Mouse (Mus musculus) limb, embryonic 14.5 days (tissue): ENCODE measurements around the gene Ston2. TPM values are rescaled to one million over a fixed set of nuclear protein-coding genes. Genes with fewer than 3 reads are reported as not detected.
A peak's percentile ranks its signal among the peaks of the same experiment; 100 is the strongest.

Source experiments
- ATAC-seq: fragments of 200-750 bp; cut with Nextera tagmentation; 2 replicates; pipeline ENCODE4 v1.8.0; 2017; ENCODE audit warnings: low read depth, moderate number of reproducible peaks, moderate TSS enrichment; ENCODE audit not compliant: low FRiP score
- DNase-seq: peaks from one replicate; pipeline ENCODE4 v3.0.0-alpha.2; 2015; ENCODE audit warnings: low spot score
- H3K27ac ChIP-seq: fragments of 300-500 bp; sonication (generic); replicated peaks from 2 replicates; pipeline ENCODE4 v1.5.1; 2014; ENCODE audit warnings: low read depth, mild to moderate bottlenecking, low read length, moderate library complexity, mixed read lengths
- H3K27me3 ChIP-seq: fragments of 300-500 bp; sonication (generic); 2 replicates; pipeline ENCODE4 v1.6.1; 2014; ENCODE audit warnings: low read length, mixed read lengths; ENCODE audit not compliant: control insufficient read depth, insufficient read depth
- H3K36me3 ChIP-seq: fragments of 300-500 bp; sonication (generic); 2 replicates; pipeline ENCODE4 v1.6.1; 2014; ENCODE audit warnings: mild to moderate bottlenecking, low read length, moderate library complexity, mixed read lengths; ENCODE audit not compliant: control insufficient read depth, insufficient read depth
- H3K4me1 ChIP-seq: fragments of 300-500 bp; sonication (generic); 2 replicates; pipeline ENCODE4 v1.6.1; 2014; ENCODE audit warnings: antibody characterized with exemption, low read length, mixed read lengths; ENCODE audit not compliant: control insufficient read depth, insufficient read depth
- H3K4me2 ChIP-seq: fragments of 300-500 bp; sonication (generic); replicated peaks from 2 replicates; pipeline ENCODE4 v1.6.1; 2014; ENCODE audit warnings: low read depth, mild to moderate bottlenecking, low read length, moderate library complexity; ENCODE audit not compliant: severe bottlenecking
- H3K4me3 ChIP-seq: fragments of 300-500 bp; sonication (generic); replicated peaks from 2 replicates; pipeline ENCODE4 v1.5.1; 2014; ENCODE audit warnings: low read length
- H3K9ac ChIP-seq: fragments of 300-500 bp; sonication (generic); 2 replicates; pipeline ENCODE4 v1.6.1; 2014; ENCODE audit warnings: mild to moderate bottlenecking, low read depth, low read length, moderate library complexity; ENCODE audit not compliant: severe bottlenecking
- H3K9me3 ChIP-seq: fragments of 300-500 bp; sonication (generic); 2 replicates; pipeline ENCODE4 v1.6.1; 2016; ENCODE audit warnings: low read length; ENCODE audit not compliant: control insufficient read depth
- POLR2A ChIP-seq: fragments of 200-500 bp; IDR thresholded peaks from 2 replicates; pipeline ENCODE4 v1.8.0; 2012; ENCODE audit warnings: inconsistent platforms, mild to moderate bottlenecking, moderate library complexity, borderline replicate concordance; ENCODE audit not compliant: insufficient read depth, insufficient read length; ENCODE audit errors: extremely low read depth
- WGBS: fragments of 180-500 bp; shearing (Covaris S2); extraction: QIAGEN DNeasy Blood & Tissue Kit; methylation state at CpG from one replicate; pipeline ENCODE4 v1.1.7; 2014; 5-methylcytosine and 5-hydroxymethylcytosine counted together
- polyA plus RNA-seq, 2 experiments: library from polyadenylated mRNA; depleted of rRNA in 1 of 2; stranded (reverse) in 1 of 2; unstranded in 1 of 2; fragments of >200 nt; fragmentation: Nextera tagmentation in 1 of 2; extraction: Ambion mirVana in 1 of 2; gene quantifications; 2 replicates each; pipeline versions ENCODE4 v1.2.1 to v1.2.3; 2012 to 2014

The Ston2 gene
- polyA plus RNA-seq, 2 experiments: 9.6 to 9.9 TPM

DNA sequence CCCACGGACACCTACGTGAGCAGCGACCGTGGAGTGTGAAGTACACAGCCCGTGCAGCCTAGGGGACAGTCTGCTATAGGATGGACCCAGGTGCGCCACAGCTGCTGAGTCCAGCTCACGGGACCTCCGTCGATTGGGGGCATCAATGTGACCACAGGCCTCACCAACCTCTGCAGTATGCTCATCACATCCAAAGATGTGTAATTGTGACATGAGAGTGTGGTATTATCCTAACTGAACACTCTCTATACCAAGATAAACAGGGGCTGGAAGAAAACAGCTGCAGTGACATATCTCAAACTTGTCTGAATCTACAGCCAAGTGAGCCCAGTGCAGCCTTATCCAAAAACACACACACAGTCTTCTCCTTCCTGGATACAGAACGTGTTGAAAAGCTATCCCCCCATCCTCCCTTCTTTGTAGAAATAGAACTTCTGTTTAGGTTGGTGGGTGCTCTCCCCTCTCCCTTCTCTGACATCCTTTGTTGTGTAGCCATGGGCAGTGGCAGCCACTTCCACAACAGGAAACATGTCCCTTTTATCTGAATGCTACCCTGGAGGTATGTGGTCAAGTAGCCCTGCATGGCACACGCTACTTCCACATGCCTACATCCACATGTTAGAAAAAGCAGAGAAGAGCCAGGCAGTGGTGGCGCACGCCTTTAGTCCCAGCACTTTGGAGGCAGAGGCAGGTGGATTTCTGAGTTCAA, 30.2 kb downstream of the Ston2 start:
- Histone ChIP-seq H3K9ac (no peak overlapping the region), H3K4me3 (no peak overlapping the region), H3K36me3 (no peaks in the 10 kb centered on the region), H3K4me1 (0 out of 2 replicates have a peak, but pooled peaks cover 5% of the 10 kb centered on the region), H3K27ac (no peak overlapping the region), H3K4me2 (no peak overlapping the region), H3K27me3 (no peaks in the 10 kb centered on the region), H3K9me3 (no peaks in the 10 kb centered on the region)
- DNase-seq (no peak), ATAC-seq (no peak)
- 88% methylated on average over 13 of the region's 13 CpGs for WGBS
- TF ChIP-seq POLR2A: no peak

DNA sequence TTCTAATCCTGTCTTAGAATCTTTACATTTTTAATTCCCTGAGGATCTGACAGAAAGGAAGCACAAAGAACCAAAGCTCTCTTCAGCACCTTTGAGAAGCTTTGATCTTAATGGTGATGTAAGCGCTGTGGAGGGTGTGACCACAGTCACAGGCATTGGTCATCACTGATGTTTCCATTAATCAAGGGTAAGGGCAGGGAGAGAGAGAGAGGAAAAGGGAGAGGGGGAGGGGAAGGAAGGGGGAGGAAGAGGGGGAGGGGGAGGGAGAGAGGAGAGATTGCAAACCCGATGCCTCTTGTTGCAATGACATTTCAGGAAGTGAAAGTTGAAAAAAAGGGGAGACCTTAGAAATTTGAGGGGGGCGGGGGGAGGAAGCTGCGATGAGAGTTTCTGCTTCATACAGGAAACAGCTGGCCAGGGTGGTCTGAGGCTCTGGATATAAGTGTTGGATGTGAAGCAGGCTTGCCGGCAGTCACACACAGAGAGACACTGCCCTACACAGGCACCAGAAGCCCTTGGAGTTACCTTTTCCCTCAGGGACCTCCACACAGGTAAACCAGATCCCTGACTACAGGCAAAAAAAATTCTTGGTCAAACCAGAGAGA, 31.5 kb downstream of the Ston2 start:
- Histone ChIP-seq H3K9me3 (no peaks in the 10 kb centered on the region), H3K4me3 (no peak overlapping the region), H3K27me3 (no peaks in the 10 kb centered on the region), H3K27ac (no peak overlapping the region), H3K4me1 (0 out of 2 replicates have a peak, but pooled peaks cover 5% of the 10 kb centered on the region), H3K9ac (no peak overlapping the region), H3K4me2 (no peak overlapping the region), H3K36me3 (no peaks in the 10 kb centered on the region)
- DNase-seq (no peak), ATAC-seq (no peak)
- TF ChIP-seq POLR2A: no peak
- 19% methylated on average over 5 of the region's 5 CpGs for WGBS

DNA sequence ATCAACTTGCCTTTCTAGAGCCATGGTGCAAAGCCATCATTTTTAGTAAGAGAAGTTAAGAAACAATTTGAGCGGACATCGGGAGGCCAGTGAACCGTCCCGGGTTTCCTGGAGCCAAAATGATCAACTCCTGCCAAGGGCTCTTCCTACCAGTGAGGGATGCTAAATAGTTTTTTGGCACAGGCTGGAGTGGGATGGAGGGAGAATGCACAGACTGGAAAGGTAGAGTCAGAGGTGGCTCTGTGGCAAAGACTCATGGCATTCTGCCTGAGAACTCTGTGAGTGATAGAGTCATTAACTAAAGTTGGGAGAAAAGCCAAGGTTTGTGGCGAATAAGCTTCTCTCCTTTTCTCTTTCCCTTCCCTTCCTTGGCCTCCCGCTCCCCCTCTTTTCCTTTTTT, 33.6 kb downstream of the Ston2 start:
- 67% methylated on average over 6 of the region's 6 CpGs for WGBS
- H3K27ac ChIP-seq: no peak overlapping the region
- TF ChIP-seq POLR2A: no peak
- no peak overlapping the region for H3K4me3 ChIP-seq
- H3K9ac ChIP-seq: no peak overlapping the region
- H3K4me2 ChIP-seq: no peak overlapping the region
- H3K27me3 ChIP-seq: no peaks in the 10 kb centered on the region
- no peaks in the 10 kb centered on the region for H3K9me3 ChIP-seq
- 0 out of 2 replicates have a peak, but pooled peaks cover 5% of the 10 kb centered on the region for H3K4me1 ChIP-seq
- H3K36me3 ChIP-seq: no peaks in the 10 kb centered on the region
- peak; percentile 65 for DNase-seq
- ATAC-seq: no peak

DNA sequence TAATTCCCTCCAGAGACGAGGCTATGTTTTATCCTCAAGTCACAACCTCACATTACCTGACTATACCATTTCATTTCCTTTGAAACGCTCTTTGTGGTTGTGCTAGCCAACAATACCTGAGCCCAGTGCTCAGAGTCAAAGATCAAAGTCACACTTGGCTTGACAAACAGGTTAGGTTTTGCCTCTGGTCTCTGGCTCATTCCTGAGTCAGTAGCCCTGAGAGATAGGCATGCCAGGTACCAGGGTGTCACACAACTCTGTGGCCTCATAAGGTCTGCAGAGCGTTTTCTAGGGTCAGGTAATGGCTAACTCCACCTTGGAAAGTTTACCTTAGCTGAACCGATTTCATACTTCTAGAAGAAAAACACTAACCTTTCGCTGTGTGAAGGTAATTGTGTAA, 35.5 kb downstream of the Ston2 start:
- DNase-seq (no peak), ATAC-seq (no peak)
- Histone ChIP-seq H3K27ac (no peak overlapping the region), H3K36me3 (no peaks in the 10 kb centered on the region), H3K27me3 (no peaks in the 10 kb centered on the region), H3K4me3 (no peak overlapping the region), H3K4me2 (no peak overlapping the region), H3K9ac (no peak overlapping the region), H3K4me1 (0 out of 2 replicates have a peak, but pooled peaks cover 5% of the 10 kb centered on the region), H3K9me3 (no peaks in the 10 kb centered on the region)
- TF ChIP-seq POLR2A: no peak
- 90% methylated on average over 5 of the region's 5 CpGs for WGBS

DNA sequence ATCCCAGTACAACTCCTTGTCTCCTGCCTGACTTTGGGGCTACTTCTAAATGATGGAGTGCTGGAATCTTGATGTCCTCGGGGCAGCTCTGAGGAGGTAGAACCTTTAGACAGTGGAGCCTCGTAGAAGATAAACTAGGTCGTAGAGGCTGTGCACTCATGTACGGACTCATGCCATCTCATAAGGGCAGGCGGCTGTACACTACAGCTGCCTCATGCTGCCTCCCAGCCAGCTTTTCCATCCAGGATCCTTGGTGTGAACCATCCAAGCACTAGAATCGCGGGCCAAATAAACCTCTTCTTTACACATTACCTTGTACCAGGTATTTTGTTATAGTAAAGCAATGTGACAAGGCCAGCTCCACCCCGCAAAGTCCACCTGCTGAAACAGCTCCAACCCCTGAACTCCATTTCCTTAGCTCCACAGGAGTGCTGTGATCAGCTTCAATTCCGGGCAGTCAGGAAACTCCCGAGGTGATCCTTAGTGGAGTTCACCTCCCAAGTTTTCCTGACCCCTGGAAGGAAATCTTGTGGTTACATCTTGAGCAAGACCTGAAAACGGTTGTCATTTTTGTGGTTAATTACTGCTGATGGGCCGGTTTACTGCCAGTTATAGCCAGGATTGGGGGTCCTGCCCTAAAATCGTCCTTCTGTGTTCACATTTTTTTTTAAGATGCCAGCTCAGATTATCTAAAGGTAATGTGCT, 36.1 kb downstream of the Ston2 start:
- no peaks in the 10 kb centered on the region for H3K36me3 ChIP-seq
- ATAC-seq (no peak), DNase-seq (no peak)
- no peak overlapping the region for H3K4me3 ChIP-seq
- 0 out of 2 replicates have a peak, but pooled peaks cover 5% of the 10 kb centered on the region for H3K4me1 ChIP-seq
- no peak overlapping the region for H3K4me2 ChIP-seq
- no peak overlapping the region for H3K27ac ChIP-seq
- H3K9ac ChIP-seq: no peak overlapping the region
- WGBS: 79% methylated on average over 13 of the region's 13 CpGs
- no peaks in the 10 kb centered on the region for H3K27me3 ChIP-seq
- TF ChIP-seq POLR2A: no peak
- H3K9me3 ChIP-seq: no peaks in the 10 kb centered on the region
